Mouse (Mus musculus): ENCODE data around the gene Ncapg. TPM values are rescaled to one million over a fixed set of nuclear protein-coding genes. Genes with fewer than 3 reads are reported as not detected.

Ncapg gene
- polyA plus RNA-seq, 1 experiment from 2014 or later = 13.3 TPM

DNA sequence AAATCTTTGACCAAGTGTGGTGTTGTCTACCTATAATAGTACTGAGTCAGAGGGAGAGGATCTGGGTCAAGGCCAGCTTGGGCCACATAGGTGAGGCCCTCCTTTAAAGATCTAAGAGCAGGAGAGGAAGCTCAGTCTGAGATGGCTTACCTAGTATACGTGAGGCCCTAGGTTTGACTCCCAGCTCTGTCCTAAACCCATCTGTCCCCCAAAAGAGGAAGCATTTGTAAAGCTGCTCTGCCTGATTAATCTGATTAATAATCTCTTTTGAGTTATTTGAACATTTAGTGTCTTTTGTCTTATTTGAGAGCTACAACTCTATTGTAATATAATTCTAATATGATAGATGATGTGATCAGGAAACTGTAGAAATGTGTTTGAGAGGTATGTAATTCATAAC is 13.7 kb downstream of the Ncapg start:
- no peaks in the 10 kb centered on the region for H3K36me3 ChIP-seq (ENCODE audit: control insufficient read depth, insufficient read depth, low read length)
- no peaks in the 10 kb centered on the region for H3K27me3 ChIP-seq (ENCODE audit: control insufficient read depth, insufficient read depth, low read length)
- ATAC-seq (ENCODE audit: low FRiP score, low TSS enrichment) (no peak), DNase-seq (no peak)
- H3K9me3 ChIP-seq (ENCODE audit: control insufficient read depth, low read length) = no peaks in the 10 kb centered on the region
- no peak overlapping the region for H3K4me2 ChIP-seq (ENCODE audit: low read length)
- no peak overlapping the region for H3K27ac ChIP-seq (replicated peaks; ENCODE audit: low read depth, low read length)
- no peak overlapping the region for H3K4me3 ChIP-seq (replicated peaks; ENCODE audit: low read depth, low read length)
- H3K4me1 ChIP-seq (ENCODE audit: control insufficient read depth, insufficient read depth, low read length) = no peaks in the 10 kb centered on the region
- WGBS = 100% methylated on average over 1 of the region's 1 CpGs
- H3K9ac ChIP-seq (replicated peaks; ENCODE audit: low read length) = no peak overlapping the region

DNA sequence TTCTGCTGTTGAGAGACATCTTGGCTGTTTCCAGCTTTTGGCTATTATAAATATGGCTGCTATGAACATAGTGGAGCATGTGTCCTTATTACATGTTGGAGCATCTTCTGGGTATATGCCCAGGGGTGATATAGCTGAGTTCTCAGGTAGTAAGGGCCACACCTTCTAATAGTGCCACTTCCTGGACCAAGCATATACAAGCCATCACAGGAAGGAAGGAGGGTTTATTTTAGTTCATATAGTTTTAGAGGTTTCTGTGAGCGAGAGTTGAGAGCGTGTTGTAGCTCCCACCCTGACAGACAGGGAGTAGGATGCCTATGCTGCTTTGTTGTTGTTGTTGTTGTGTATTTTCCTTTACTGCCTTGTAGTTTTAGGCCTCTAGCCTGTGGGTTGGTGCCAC is 15.5 kb downstream of the Ncapg start:
- Histone ChIP-seq H3K4me3 (replicated peaks; ENCODE audit: low read depth, low read length) (no peak overlapping the region), H3K9me3 (ENCODE audit: control insufficient read depth, low read length) (no peaks in the 10 kb centered on the region), H3K27me3 (ENCODE audit: control insufficient read depth, insufficient read depth, low read length) (no peaks in the 10 kb centered on the region), H3K4me1 (ENCODE audit: control insufficient read depth, insufficient read depth, low read length) (no peaks in the 10 kb centered on the region), H3K36me3 (ENCODE audit: control insufficient read depth, insufficient read depth, low read length) (no peaks in the 10 kb centered on the region), H3K4me2 (ENCODE audit: low read length) (no peak overlapping the region), H3K9ac (replicated peaks; ENCODE audit: low read length) (no peak overlapping the region), H3K27ac (replicated peaks; ENCODE audit: low read depth, low read length) (no peak overlapping the region)
- DNase-seq (no peak), ATAC-seq (ENCODE audit: low FRiP score, low TSS enrichment) (no peak)
- 96% methylated on average over 2 of the region's 2 CpGs for WGBS

DNA sequence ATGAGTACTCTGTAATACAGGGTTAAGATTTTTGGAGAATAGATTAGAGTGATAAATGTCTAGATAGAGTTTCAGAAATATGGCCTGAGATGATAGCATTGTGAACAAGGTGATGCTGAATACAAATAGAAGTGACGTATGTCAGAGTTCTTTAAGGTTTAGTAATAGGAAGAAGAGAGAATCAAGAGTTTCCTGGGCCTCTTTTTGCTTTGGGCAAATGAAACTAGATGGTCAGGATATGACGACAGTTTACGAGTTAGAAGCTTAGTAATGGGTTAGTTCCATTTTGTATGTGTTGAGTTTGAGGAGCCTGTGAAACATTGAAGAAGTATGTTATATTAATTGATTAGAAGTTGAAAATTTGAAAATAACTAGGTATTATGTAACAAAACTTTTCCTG is 16.5 kb downstream of the Ncapg start:
- no peak overlapping the region for H3K9ac ChIP-seq (replicated peaks; ENCODE audit: low read length)
- H3K4me2 ChIP-seq (ENCODE audit: low read length) = no peak overlapping the region
- H3K9me3 ChIP-seq (ENCODE audit: control insufficient read depth, low read length) = no peaks in the 10 kb centered on the region
- no peak overlapping the region for H3K27ac ChIP-seq (replicated peaks; ENCODE audit: low read depth, low read length)
- no peaks in the 10 kb centered on the region for H3K36me3 ChIP-seq (ENCODE audit: control insufficient read depth, insufficient read depth, low read length)
- H3K27me3 ChIP-seq (ENCODE audit: control insufficient read depth, insufficient read depth, low read length) = no peaks in the 10 kb centered on the region
- no peak for ATAC-seq (ENCODE audit: low FRiP score, low TSS enrichment)
- no peak for DNase-seq
- H3K4me3 ChIP-seq (replicated peaks; ENCODE audit: low read depth, low read length) = no peak overlapping the region
- no peaks in the 10 kb centered on the region for H3K4me1 ChIP-seq (ENCODE audit: control insufficient read depth, insufficient read depth, low read length)
- WGBS = 97% methylated on average over 3 of the region's 3 CpGs

DNA sequence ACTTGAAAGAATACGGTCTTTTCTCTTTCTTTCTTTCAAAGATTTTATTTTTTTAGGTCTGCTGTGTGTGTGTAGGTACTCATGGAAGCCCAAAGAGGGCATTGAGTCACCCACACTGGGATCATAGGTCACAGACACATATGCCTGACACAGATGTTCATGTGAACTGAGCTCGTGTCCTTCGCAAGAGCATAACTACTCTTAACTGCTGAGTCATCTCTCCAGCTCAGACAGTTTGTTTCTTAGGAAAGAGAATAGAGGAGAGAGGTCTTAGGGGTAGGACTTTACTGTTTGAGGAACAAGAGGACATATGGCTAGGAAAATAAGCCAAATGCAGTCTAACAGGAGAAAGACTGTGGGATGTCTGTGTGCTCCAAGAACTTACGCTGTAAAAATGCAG is 19.4 kb downstream of the Ncapg start:
- no peak overlapping the region for H3K4me2 ChIP-seq (ENCODE audit: low read length)
- no peaks in the 10 kb centered on the region for H3K9me3 ChIP-seq (ENCODE audit: control insufficient read depth, low read length)
- no peaks in the 10 kb centered on the region for H3K27me3 ChIP-seq (ENCODE audit: control insufficient read depth, insufficient read depth, low read length)
- H3K4me1 ChIP-seq (ENCODE audit: control insufficient read depth, insufficient read depth, low read length) = no peaks in the 10 kb centered on the region
- no peaks in the 10 kb centered on the region for H3K36me3 ChIP-seq (ENCODE audit: control insufficient read depth, insufficient read depth, low read length)
- 95% methylated on average over 4 of the region's 4 CpGs for WGBS
- H3K4me3 ChIP-seq (replicated peaks; ENCODE audit: low read depth, low read length) = no peak overlapping the region
- no peak overlapping the region for H3K27ac ChIP-seq (replicated peaks; ENCODE audit: low read depth, low read length)
- DNase-seq (no peak), ATAC-seq (ENCODE audit: low FRiP score, low TSS enrichment) (no peak)
- H3K9ac ChIP-seq (replicated peaks; ENCODE audit: low read length) = no peak overlapping the region

DNA sequence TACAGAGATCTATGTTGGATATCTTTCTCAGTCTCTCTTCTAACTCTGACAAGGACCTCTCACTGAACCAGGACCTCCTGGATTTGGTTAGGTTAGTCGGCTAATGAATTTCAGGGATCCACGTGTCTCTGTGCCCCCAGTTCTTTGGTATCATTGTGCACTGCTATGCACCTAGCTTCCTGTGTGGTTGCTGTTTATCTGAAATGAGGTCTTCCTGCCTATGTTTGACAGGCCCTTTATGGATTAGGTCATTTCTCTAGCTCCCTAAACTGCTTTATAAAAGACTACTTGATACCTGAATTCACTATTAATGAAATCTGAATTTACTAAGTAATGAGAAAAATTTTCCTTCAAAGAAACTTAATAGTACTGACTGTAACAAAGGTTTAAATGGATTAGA is 21.1 kb downstream of the Ncapg start:
- H3K36me3 ChIP-seq (ENCODE audit: control insufficient read depth, insufficient read depth, low read length) = no peaks in the 10 kb centered on the region
- no peak for DNase-seq
- H3K9ac ChIP-seq (replicated peaks; ENCODE audit: low read length) = no peak overlapping the region
- ATAC-seq (ENCODE audit: low FRiP score, low TSS enrichment) = no peak
- no peaks in the 10 kb centered on the region for H3K9me3 ChIP-seq (ENCODE audit: control insufficient read depth, low read length)
- no peak overlapping the region for H3K4me3 ChIP-seq (replicated peaks; ENCODE audit: low read depth, low read length)
- no peaks in the 10 kb centered on the region for H3K27me3 ChIP-seq (ENCODE audit: control insufficient read depth, insufficient read depth, low read length)
- H3K27ac ChIP-seq (replicated peaks; ENCODE audit: low read depth, low read length) = no peak overlapping the region
- 86% methylated on average over 2 of the region's 2 CpGs for WGBS
- no peak overlapping the region for H3K4me2 ChIP-seq (ENCODE audit: low read length)
- H3K4me1 ChIP-seq (ENCODE audit: control insufficient read depth, insufficient read depth, low read length) = no peaks in the 10 kb centered on the region

DNA sequence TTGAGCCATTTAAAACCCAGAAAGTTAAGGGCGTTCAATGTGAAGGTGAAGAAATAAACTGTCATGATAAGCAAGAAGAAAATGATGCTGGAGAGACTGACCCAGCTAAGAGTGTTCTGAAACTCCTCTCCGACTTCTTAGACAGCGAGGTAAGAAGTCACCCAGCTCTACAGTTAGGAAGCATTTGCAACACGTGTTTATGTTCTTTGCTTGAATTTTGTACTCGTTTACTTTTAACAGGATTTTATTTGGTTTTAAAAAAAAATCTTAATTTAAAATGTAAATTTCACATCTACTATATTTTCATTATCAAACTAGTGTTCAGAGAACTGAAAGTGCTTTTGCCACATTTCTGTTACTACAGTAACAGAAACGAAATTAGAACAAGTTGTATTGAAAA is 22.0 kb downstream of the Ncapg start:
- no peak overlapping the region for H3K4me3 ChIP-seq (replicated peaks; ENCODE audit: low read depth, low read length)
- no peaks in the 10 kb centered on the region for H3K9me3 ChIP-seq (ENCODE audit: control insufficient read depth, low read length)
- no peaks in the 10 kb centered on the region for H3K4me1 ChIP-seq (ENCODE audit: control insufficient read depth, insufficient read depth, low read length)
- 94% methylated on average over 6 of the region's 6 CpGs for WGBS
- no peaks in the 10 kb centered on the region for H3K27me3 ChIP-seq (ENCODE audit: control insufficient read depth, insufficient read depth, low read length)
- H3K36me3 ChIP-seq (ENCODE audit: control insufficient read depth, insufficient read depth, low read length) = no peaks in the 10 kb centered on the region
- ATAC-seq (ENCODE audit: low FRiP score, low TSS enrichment) (no peak), DNase-seq (no peak)
- no peak overlapping the region for H3K4me2 ChIP-seq (ENCODE audit: low read length)
- H3K9ac ChIP-seq (replicated peaks; ENCODE audit: low read length) = no peak overlapping the region
- H3K27ac ChIP-seq (replicated peaks; ENCODE audit: low read depth, low read length) = no peak overlapping the region

DNA sequence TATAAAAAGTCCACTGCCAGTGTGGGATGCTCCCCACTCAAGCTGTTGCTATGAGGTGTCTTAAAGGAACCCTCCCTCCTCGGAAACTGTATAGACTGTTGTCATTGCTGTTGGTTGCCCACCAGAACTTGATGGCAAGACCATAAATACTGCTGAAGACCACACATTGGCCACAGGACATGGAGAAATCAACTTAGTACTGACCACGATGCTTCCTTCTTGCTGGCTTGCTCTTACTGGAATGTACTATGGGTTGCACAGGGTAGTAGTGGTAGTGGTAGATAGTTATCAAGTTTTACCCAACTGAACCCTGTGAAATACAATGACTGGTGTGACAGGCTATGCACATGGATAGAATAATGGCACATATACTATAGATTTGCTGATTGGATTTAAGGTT is 37.1 kb downstream of the Ncapg start:
- H3K27me3 ChIP-seq (ENCODE audit: control insufficient read depth, insufficient read depth, low read length) = no peaks in the 10 kb centered on the region
- H3K4me3 ChIP-seq (replicated peaks; ENCODE audit: low read depth, low read length) = no peak overlapping the region
- no peaks in the 10 kb centered on the region for H3K4me1 ChIP-seq (ENCODE audit: control insufficient read depth, insufficient read depth, low read length)
- H3K9me3 ChIP-seq (ENCODE audit: control insufficient read depth, low read length) = no peaks in the 10 kb centered on the region
- WGBS = 99% methylated on average over 2 of the region's 2 CpGs
- DNase-seq (no peak), ATAC-seq (ENCODE audit: low FRiP score, low TSS enrichment) (no peak)
- H3K36me3 ChIP-seq (ENCODE audit: control insufficient read depth, insufficient read depth, low read length) = 0 out of 2 replicates have a peak, but pooled peaks cover 4% of the 10 kb centered on the region
- no peak overlapping the region for H3K27ac ChIP-seq (replicated peaks; ENCODE audit: low read depth, low read length)
- no peak overlapping the region for H3K4me2 ChIP-seq (ENCODE audit: low read length)
- no peak overlapping the region for H3K9ac ChIP-seq (replicated peaks; ENCODE audit: low read length)

DNA sequence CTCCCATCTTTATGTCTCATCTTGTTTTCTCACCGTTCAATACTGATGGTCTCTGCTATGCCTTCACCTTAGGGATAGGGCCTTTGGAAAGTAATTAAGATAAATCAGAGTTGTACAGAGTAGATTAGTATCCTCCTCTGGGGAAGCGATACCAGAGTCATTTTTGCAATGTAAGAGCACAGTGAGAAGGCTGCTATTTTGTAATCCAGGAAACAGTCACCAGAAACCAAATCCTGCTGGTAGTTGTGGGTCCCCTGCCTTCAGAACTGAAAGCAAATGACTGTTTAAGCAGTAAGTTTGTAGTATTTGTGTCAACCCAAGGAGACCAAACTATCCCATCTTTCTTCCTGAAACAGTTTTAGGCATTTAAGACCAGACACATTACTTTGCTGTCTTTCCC is 39.9 kb downstream of the Ncapg start:
- DNase-seq (no peak), ATAC-seq (ENCODE audit: low FRiP score, low TSS enrichment) (no peak)
- Histone ChIP-seq H3K27me3 (ENCODE audit: control insufficient read depth, insufficient read depth, low read length) (no peaks in the 10 kb centered on the region), H3K4me1 (ENCODE audit: control insufficient read depth, insufficient read depth, low read length) (no peaks in the 10 kb centered on the region), H3K9me3 (ENCODE audit: control insufficient read depth, low read length) (no peaks in the 10 kb centered on the region), H3K36me3 (ENCODE audit: control insufficient read depth, insufficient read depth, low read length) (0 out of 2 replicates have a peak, but pooled peaks cover 4% of the 10 kb centered on the region), H3K27ac (replicated peaks; ENCODE audit: low read depth, low read length) (no peak overlapping the region), H3K4me2 (ENCODE audit: low read length) (no peak overlapping the region), H3K9ac (replicated peaks; ENCODE audit: low read length) (no peak overlapping the region), H3K4me3 (replicated peaks; ENCODE audit: low read depth, low read length) (no peak overlapping the region)
- WGBS = 91% methylated on average over 2 of the region's 2 CpGs

DNA sequence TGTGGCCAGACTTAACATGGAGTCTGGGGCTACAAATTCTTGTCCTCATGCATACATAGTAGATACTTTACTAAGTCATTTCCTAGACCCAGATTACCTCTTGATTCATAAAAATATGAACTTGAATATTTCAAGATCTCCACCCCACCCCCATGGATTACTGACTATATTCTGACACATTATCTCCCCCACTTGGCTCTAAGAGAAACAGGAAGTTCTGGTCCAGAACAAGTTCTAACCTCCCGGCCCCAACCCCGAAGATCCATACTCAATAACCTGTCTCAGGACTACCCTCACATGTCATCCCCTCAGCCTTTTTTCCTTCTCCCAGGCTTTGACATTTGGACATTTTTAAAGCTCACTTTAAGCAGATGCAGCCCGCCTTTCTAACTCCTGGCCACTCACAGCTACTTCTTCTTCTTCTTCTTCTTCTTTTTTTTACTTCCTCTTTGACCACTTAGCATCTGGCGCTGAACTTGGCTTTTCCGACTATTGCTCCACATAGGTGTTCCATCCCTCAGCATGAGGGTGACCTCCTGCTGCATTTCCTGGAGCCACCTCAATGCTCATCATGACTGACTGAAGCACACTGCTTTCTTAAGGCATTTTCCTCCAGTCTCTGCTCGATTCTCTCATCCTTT is 49.2 kb downstream of the Ncapg start:
- ATAC-seq (ENCODE audit: low FRiP score, low TSS enrichment) (no peak), DNase-seq (no peak)
- H3K27ac ChIP-seq (replicated peaks; ENCODE audit: low read depth, low read length) = no peak overlapping the region
- H3K27me3 ChIP-seq (ENCODE audit: control insufficient read depth, insufficient read depth, low read length) = no peaks in the 10 kb centered on the region
- no peaks in the 10 kb centered on the region for H3K4me1 ChIP-seq (ENCODE audit: control insufficient read depth, insufficient read depth, low read length)
- no peaks in the 10 kb centered on the region for H3K36me3 ChIP-seq (ENCODE audit: control insufficient read depth, insufficient read depth, low read length)
- no peaks in the 10 kb centered on the region for H3K9me3 ChIP-seq (ENCODE audit: control insufficient read depth, low read length)
- H3K4me3 ChIP-seq (replicated peaks; ENCODE audit: low read depth, low read length) = no peak overlapping the region
- 95% methylated on average over 6 of the region's 6 CpGs for WGBS
- no peak overlapping the region for H3K4me2 ChIP-seq (ENCODE audit: low read length)
- H3K9ac ChIP-seq (replicated peaks; ENCODE audit: low read length) = no peak overlapping the region
